Mouse (Mus musculus) neural tube, embryonic 10.5 days (tissue): ENCODE measurements around the gene Vti1a.

Experiments used
- DNase-seq: peaks from one replicate; pipeline ENCODE4 v3.0.0-alpha.2; 2017; ENCODE audit warnings: low spot score; ENCODE audit errors: extremely low spot score

The Vti1a gene

GRCm38 (mm10) chr19:55377465-55377864, 61.4 kb downstream of the Vti1a start:
- no peak for DNase-seq

DNA sequence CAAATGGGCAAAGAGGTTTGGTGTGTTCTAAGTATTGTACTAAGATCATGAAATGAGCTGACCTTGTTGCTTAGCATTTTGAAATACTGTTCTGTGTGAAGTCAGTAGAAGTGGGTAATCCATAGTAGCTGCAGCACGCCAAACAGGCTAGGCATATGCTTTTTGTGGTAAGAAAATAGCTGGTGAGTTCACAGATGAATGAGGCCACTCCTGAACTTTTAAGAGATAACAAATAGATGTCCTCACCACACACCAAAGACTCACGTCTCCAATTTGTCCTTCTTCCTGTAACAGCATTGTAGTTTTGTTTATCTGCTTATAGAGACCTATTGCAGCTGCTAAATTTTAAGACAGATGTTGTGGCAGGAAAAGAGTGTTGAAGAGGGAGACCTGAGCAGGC, 62.8 kb downstream of the Vti1a start:
- DNase-seq: no peak

- no peak for DNase-seq
These were observed 64.7 kb downstream of the Vti1a start for GRCm38 (mm10) chr19:55380764-55381163.

- no peak for DNase-seq
These were observed 65.2 kb downstream of the Vti1a start for GRCm38 (mm10) chr19:55381343-55381742.

DNA sequence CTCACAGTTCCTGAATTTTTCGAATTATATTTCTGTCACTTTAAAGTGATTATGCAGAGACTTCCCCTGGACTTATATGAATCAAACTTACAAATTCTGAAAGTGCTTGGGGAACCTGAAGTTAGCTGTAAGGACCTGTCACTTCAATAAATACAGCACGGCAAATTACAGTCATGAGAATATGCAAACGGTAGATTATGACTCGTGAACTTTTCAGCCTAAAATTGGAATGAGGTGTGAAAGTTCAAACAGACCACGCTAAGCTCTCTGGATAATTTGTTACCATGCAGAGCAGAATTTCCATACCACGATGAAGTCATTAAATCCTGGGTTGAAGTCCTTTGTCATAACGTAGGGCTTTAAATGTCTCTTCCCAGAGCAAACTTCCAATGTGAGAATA, 66.7 kb downstream of the Vti1a start:
- no peak for DNase-seq

GRCm38 (mm10) chr19:55384634-55385033, 68.5 kb downstream of the Vti1a start:
- DNase-seq: no peak

DNA sequence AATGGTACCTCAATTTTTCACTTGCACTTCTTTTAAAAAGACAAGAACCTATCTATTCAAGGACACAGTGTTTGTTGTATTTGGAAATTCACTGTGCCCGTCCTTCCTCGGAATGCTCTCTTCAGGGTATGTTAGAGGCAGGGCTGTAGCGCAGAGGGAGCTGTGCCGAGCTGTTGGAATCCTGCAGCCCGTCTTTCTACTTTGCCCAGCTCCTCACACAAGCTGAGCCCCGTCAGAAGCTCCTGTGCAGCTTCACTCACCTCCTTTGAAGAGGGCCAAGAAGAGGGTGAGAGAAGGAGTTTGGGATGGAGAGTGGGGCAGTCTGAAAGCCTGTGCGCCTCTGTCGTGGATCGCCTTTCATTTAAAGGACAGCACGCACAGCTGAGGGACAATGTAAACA, 72.9 kb downstream of the Vti1a start:
- DNase-seq: no peak

GRCm38 (mm10) chr19:55390323-55390722, 74.2 kb downstream of the Vti1a start:
- DNase-seq: no peak

- DNase-seq: no peak
These were observed 85.5 kb downstream of the Vti1a start for GRCm38 (mm10) chr19:55401638-55402037.

- no peak for DNase-seq
These were observed 92.4 kb downstream of the Vti1a start for GRCm38 (mm10) chr19:55408486-55408885.

DNA sequence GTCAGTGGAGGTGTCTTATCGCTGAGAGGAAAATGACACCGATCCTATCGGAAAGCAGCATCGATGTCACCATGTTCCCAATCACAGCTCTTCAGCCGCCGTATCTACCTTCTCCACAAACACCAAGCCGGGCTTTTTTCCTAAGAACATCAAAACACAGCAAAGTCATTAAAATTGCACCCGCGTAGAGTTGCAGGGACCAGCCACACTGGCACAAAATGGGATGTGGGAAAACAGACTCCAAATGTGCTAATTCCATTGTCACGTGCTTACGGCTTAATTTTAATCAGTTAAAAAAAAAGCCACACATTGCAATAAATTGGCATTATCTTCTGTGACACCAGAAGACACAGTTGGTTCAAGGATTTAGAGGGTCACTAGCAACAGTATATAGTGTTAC, 95.3 kb downstream of the Vti1a start:
- DNase-seq: no peak

- DNase-seq: no peak
These were observed 95.8 kb downstream of the Vti1a start for GRCm38 (mm10) chr19:55411894-55412293.

- DNase-seq: peak; percentile 52
These were observed 98.0 kb downstream of the Vti1a start for GRCm38 (mm10) chr19:55414050-55414449.

DNA sequence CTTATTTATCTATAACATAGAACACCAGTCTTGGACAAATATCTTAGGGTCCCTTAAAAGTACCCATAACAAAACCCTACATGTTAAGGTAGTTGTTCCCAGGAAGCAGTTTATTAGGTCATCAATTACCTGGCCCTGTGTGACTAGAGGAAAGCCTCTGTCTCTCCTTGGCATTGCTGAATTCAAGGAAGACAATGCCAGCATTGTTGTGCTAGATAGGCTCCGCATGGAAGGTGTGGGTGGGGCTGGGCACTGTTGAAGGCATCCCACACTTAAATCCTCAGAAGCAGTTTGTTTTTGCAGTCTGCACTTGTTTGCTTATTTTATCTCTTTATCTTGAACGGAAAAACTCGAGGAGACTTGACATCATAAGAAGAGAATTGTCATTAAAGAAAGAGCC, 102.7 kb downstream of the Vti1a start:
- DNase-seq: no peak

- no peak for DNase-seq
These were observed 103.9 kb downstream of the Vti1a start for GRCm38 (mm10) chr19:55419961-55420360.

- no peak for DNase-seq
These were observed 105.7 kb downstream of the Vti1a start for GRCm38 (mm10) chr19:55421816-55422215.

GRCm38 (mm10) chr19:55422311-55423064, 106.4 kb downstream of the Vti1a start:
- no peak for DNase-seq

- no peak for DNase-seq
These were observed 107.1 kb downstream of the Vti1a start for GRCm38 (mm10) chr19:55423065-55423716.

DNA sequence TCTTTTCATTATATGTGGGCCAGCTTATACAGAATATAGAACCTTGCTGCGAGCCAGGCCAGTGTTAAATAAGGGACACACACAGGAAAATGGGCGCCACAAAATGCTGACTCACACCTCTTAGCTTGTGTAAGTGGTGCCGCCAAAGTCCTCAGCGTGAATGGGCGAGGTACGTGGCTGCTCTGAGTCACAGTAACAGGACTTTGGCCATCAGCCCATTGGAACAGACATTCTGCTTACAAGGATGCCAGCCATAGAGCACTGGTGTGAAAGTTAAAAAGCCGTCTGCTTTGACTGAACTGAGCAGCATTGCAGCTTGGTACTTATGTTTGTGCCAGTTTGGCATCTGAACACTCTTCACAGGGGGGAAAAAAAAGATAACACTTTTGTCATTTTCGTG, 107.9 kb downstream of the Vti1a start:
- DNase-seq: no peak

DNA sequence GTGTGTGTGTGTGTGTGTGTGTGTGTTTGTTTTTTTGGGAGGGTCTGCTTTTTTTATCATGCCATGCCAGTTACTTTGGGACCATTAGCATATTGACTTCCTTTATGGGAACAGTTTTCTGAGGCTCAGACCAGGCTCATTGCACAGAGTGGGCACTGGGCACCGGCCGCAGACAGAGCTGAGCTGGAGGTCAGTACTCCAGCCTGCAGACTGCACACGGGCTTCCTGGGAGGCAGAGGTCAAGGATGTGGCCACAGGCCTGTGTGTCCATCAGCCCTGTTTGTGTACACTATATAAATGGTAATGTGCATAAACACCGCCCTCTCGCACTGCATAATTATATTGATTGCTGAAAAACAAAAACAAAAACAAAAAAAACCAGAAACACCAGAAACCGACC, 108.4 kb downstream of the Vti1a start:
- no peak for DNase-seq

GRCm38 (mm10) chr19:55440306-55440705, 124.2 kb downstream of the Vti1a start:
- no peak for DNase-seq

DNA sequence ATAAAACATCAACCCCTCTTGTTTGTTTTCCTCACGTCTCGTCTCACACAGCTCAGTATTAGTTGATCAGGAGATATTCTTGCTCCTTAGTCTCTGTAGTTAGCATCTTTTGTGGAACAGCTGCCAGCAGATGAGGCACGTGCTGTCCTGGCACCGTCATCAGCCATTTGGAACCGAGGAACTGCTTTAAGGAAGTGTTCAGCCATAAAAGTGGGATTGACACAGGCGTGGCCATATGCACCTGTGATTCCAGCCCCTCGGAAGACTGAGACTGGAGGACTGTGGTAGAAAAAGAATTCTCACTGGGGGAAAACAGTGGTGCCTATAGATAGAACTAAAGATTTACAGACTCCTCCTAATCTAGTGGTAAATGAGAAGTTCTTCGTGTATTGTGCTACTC, 127.5 kb downstream of the Vti1a start:
- DNase-seq: no peak

GRCm38 (mm10) chr19:55449084-55449483, 133.0 kb downstream of the Vti1a start:
- DNase-seq: no peak
